Mouse (Mus musculus) midbrain, embryonic 11.5 days (tissue): ENCODE data around the gene Smg5. TPM values are rescaled to one million over a fixed set of nuclear protein-coding genes. Genes with fewer than 3 reads are reported as not detected.

Experiments used
- ATAC-seq: fragments of 200-750 bp; cut with Nextera tagmentation; 2 replicates; pipeline ENCODE4 v1.8.0; 2017; ENCODE audit warnings: moderate TSS enrichment, moderate library complexity; ENCODE audit not compliant: low FRiP score
- DNase-seq: peaks from one replicate; pipeline ENCODE4 v3.0.0; 2015; ENCODE audit warnings: low spot score; ENCODE audit errors: missing footprints
- H3K27ac ChIP-seq: fragments of 300-500 bp; sonication (generic); 2 replicates; pipeline ENCODE4 v1.5.1; 2014; ENCODE audit warnings: low read depth, low read length
- H3K27me3 ChIP-seq: fragments of 300-500 bp; sonication (generic); 2 replicates; pipeline ENCODE4 v1.6.1; 2014; ENCODE audit warnings: mild to moderate bottlenecking, low read length, moderate library complexity, mixed read lengths; ENCODE audit not compliant: control insufficient read depth, insufficient read depth
- H3K36me3 ChIP-seq: fragments of 300-500 bp; sonication (generic); 2 replicates; pipeline ENCODE4 v1.6.1; 2014; ENCODE audit warnings: mild to moderate bottlenecking, low read length, moderate library complexity, mixed read lengths; ENCODE audit not compliant: control insufficient read depth, insufficient read depth
- H3K4me1 ChIP-seq: fragments of 300-500 bp; sonication (generic); 2 replicates; pipeline ENCODE4 v1.6.1; 2014; ENCODE audit warnings: low read length; ENCODE audit not compliant: control insufficient read depth, insufficient read depth
- H3K4me2 ChIP-seq: fragments of 300-500 bp; sonication (generic); 2 replicates; pipeline ENCODE4 v1.6.1; 2014; ENCODE audit warnings: mild to moderate bottlenecking, moderate library complexity
- H3K4me3 ChIP-seq: fragments of 300-500 bp; sonication (generic); 2 replicates; pipeline ENCODE4 v1.5.1; 2014; ENCODE audit warnings: low read depth, low read length
- H3K9ac ChIP-seq: fragments of 300-500 bp; sonication (generic); 2 replicates; pipeline ENCODE4 v1.6.1; 2014; ENCODE audit warnings: low read length
- H3K9me3 ChIP-seq: fragments of 300-500 bp; sonication (generic); 2 replicates; pipeline ENCODE4 v1.6.1; 2016; ENCODE audit warnings: low read length; ENCODE audit not compliant: control insufficient read depth
- WGBS: fragments of 180-500 bp; shearing (Covaris S2); extraction: QIAGEN DNeasy Blood & Tissue Kit; methylation state at CpG from one replicate; pipeline ENCODE4 v1.1.7; 2014; 5-methylcytosine and 5-hydroxymethylcytosine counted together
- polyA plus RNA-seq: library from polyadenylated mRNA; unstranded; fragments of >200 nt; fragmentation: Nextera tagmentation; extraction: Ambion mirVana; gene quantifications from 2 replicates; pipeline ENCODE4 v1.2.1, GENCODE M21; 2014

Smg5 gene
- polyA plus RNA-seq, 1 experiment from 2014 or later, result 46.8 TPM

DNA sequence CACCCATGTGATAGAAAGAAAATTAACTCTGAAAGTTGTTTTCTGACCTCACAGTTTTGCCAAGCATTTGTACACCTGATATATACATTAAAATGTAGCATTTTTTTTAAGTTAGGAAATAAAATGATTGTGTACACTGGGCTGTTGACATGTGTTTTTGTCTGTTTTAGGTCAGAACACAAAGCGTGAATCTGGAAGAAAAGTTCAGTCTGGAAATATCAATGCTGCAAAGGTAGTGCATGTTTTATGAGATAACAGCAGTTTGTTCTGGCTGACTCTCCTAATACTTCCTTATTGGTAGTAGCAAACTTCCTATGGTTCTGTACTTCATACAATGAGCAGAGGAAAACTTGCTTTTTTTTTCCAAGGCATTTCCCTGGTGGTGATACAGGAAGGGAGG is 36.9 kb upstream of the Smg5 start:
- peaks cover 32% of the 10 kb centered on the region for H3K36me3 ChIP-seq
- peaks cover 14% of the 10 kb centered on the region for H3K4me1 ChIP-seq
- 93% methylated on average over 1 of the region's 1 CpGs for WGBS
- ATAC-seq, result no peak
- H3K4me2 ChIP-seq, result no peak overlapping the region
- no peak overlapping the region for H3K4me3 ChIP-seq
- no peak overlapping the region for H3K27ac ChIP-seq
- DNase-seq, result no peak
- no peaks in the 10 kb centered on the region for H3K9me3 ChIP-seq
- no peaks in the 10 kb centered on the region for H3K27me3 ChIP-seq
- H3K9ac ChIP-seq, result no peak overlapping the region

- H3K4me1 ChIP-seq, result peaks cover 7% of the 10 kb centered on the region
- H3K4me3 ChIP-seq, result peak within 1 kb of the TSS; percentile 71
- peaks cover 27% of the 10 kb centered on the region for H3K36me3 ChIP-seq
- peak within 1 kb of the TSS; percentile 78 for H3K9ac ChIP-seq
- no peaks in the 10 kb centered on the region for H3K9me3 ChIP-seq
- DNase-seq (peak; percentile 94), ATAC-seq (peak; percentile 82)
- no peak within 1 kb of the TSS for H3K27ac ChIP-seq
- H3K4me2 ChIP-seq, result peak within 1 kb of the TSS; percentile 85
- 3% methylated on average over 10 of the region's 10 CpGs for WGBS
- H3K27me3 ChIP-seq, result no peaks in the 10 kb centered on the region
Measured at GRCm38 (mm10) chr3:88324951-88325405, 11.1 kb upstream of the Smg5 start, which contains the start of gene Glmp. Glmp (plus strand) TSS chr3:88325023.

DNA sequence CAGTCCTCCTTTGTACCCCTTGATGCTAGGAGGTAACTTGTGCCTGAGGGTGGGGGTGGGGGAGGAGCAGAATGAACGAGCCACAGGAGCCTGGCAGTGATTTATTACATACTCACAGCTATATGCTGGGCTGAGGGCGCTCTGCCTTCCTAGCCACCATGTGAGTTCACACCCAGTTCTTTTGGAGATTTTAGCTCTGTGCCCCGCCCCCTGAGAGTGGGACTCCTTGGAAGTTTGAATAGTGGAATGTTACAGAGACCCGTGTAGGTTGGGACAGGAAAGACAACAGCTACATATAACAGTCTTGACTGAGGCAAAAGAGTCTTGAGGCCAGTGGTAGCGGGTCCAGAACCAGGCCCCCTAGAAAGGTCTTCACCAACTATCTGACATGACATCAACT is 7.1 kb upstream of the Smg5 start:
- ATAC-seq, result no peak

DNA sequence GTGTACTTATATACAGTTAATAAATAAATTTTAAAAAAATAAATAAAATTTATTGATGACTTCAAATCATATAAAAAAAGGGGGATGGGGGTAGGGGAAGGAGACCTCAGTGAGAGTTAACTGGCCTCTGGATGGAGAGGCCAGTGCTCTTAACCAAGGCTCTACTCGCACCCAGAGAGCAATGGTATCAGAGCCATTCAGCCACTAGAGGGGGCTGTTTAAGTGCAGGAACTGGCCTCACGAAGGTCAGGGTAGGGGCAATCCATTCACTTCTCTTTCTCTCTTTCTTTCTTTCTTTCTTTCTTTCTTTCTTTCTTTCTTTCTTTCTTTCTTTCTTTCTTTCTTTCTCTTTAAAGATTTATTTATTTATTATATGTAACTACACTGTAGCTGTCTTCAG is 4.8 kb upstream of the Smg5 start:
- Histone ChIP-seq H3K9ac (no peak overlapping the region), H3K4me1 (peaks cover 4% of the 10 kb centered on the region), H3K36me3 (no peaks in the 10 kb centered on the region; the same call in 1 of the 2 replicates), H3K4me2 (no peak overlapping the region), H3K27ac (no peak overlapping the region), H3K4me3 (no peak overlapping the region), H3K27me3 (no peaks in the 10 kb centered on the region), H3K9me3 (no peaks in the 10 kb centered on the region)
- no peak for ATAC-seq
- no peak for DNase-seq
- WGBS, result 25% methylated on average over 2 of the region's 2 CpGs

More for the DNA sequence above, 7.1 kb upstream of the Smg5 start:
- H3K27ac ChIP-seq, result no peak overlapping the region
- WGBS, result 88% methylated on average over 5 of the region's 5 CpGs
- no peaks in the 10 kb centered on the region for H3K9me3 ChIP-seq
- H3K4me1 ChIP-seq, result peaks cover 7% of the 10 kb centered on the region
- H3K4me3 ChIP-seq, result no peak overlapping the region
- no peak overlapping the region for H3K4me2 ChIP-seq
- DNase-seq, result no peak
- no peaks in the 10 kb centered on the region; the same call in 1 of the 2 replicates for H3K36me3 ChIP-seq
- H3K27me3 ChIP-seq, result no peaks in the 10 kb centered on the region
- no peak overlapping the region for H3K9ac ChIP-seq

DNA sequence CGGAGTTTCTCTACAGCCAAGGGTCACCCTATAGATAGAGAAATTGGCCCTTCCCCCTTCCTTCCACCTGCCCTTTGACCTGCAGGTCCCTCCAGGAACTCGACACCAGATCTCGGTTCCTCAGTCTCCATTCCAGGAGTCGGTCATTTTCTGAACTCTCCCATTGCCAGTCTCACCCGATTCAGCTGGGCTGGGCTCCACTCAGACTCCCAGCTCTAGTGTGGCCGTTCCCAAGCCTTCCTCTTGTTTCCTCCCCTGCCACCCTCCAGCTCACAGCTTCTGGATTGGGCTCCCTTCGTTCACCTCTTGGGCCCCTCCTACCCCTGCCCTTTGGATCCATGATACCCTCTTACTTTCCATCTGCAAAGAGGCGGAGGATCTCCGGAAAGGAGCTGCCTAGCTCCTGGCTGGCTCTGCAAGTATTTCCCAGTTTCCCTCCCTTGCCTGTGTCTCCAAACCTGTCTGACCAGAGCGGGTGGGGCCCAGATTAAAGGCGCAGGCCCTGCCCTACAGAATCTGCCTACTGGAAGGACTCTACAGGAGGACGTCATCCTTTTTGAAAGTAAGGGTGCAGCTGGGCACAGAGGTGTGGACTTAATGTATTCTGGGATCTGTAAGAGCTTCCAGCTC is 1.9 kb upstream of the Smg5 start:
- no peak overlapping the region for H3K9ac ChIP-seq
- no peak overlapping the region for H3K4me3 ChIP-seq
- no peak overlapping the region for H3K27ac ChIP-seq
- H3K9me3 ChIP-seq, result no peaks in the 10 kb centered on the region
- no peak for ATAC-seq
- no peak overlapping the region for H3K4me2 ChIP-seq
- H3K27me3 ChIP-seq, result no peaks in the 10 kb centered on the region
- WGBS, result 61% methylated on average over 12 of the region's 12 CpGs
- no peak for DNase-seq
- peaks cover 10% of the 10 kb centered on the region for H3K4me1 ChIP-seq
- H3K36me3 ChIP-seq, result no peaks in the 10 kb centered on the region; the same call in 1 of the 2 replicates

GRCm38 (mm10) chr3:88334902-88335435 is 1.1 kb upstream of the Smg5 start:
- H3K27me3 ChIP-seq, result no peaks in the 10 kb centered on the region
- H3K36me3 ChIP-seq, result no peaks in the 10 kb centered on the region
- H3K4me1 ChIP-seq, result peaks cover 10% of the 10 kb centered on the region
- peak overlapping the region; percentile 84 for H3K4me3 ChIP-seq
- H3K9ac ChIP-seq, result peak overlapping the region; percentile 97
- ATAC-seq (no peak), DNase-seq (no peak)
- H3K4me2 ChIP-seq, result peak overlapping the region; percentile 71
- 38% methylated on average over 3 of the region's 3 CpGs for WGBS
- no peak overlapping the region for H3K27ac ChIP-seq
- H3K9me3 ChIP-seq, result no peaks in the 10 kb centered on the region

DNA sequence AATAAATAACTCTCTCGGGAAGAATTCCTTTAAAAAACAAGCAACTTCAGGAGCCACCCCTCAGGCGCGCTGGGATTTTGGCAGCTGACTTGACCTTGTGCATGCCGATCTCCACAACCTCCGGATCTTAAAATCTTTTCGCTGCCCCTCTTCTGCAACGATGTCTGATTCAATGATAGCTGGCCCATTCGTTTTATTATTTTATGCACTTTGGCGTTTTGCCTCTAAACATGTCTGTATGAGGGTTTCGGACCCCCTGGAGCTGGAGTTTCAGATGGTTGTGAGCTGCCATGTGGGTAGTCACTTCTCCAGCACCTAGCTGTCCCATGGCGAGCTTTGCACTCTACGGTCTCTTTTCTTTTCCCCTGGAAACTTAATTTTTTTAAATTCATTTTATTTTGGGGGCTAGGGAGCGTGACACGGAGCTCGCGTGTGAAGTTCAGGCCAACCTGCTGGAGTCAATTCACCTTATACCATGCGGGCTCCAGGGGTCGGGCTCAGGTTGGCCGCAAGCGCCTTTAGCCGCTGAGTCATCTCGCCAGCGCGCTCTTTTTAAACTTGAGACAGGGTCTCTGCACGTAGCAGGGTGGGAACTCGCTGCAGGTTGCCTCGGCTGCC is 515 bp upstream of the Smg5 start:
- H3K9ac ChIP-seq, result peak overlapping the region; percentile 97
- H3K9me3 ChIP-seq, result no peaks in the 10 kb centered on the region
- ATAC-seq (peak; percentile 61), DNase-seq (peak; percentile 87)
- 1% methylated on average over 27 of the region's 27 CpGs for whole genome bisulfite sequencing
- H3K4me1 ChIP-seq, result peaks cover 10% of the 10 kb centered on the region
- H3K36me3 ChIP-seq, result no peaks in the 10 kb centered on the region
- peak overlapping the region; percentile 71 for H3K4me2 ChIP-seq
- peak overlapping the region; percentile 84 for H3K4me3 ChIP-seq
- no peaks in the 10 kb centered on the region for H3K27me3 ChIP-seq
- H3K27ac ChIP-seq, result peak overlapping the region; percentile 86

DNA sequence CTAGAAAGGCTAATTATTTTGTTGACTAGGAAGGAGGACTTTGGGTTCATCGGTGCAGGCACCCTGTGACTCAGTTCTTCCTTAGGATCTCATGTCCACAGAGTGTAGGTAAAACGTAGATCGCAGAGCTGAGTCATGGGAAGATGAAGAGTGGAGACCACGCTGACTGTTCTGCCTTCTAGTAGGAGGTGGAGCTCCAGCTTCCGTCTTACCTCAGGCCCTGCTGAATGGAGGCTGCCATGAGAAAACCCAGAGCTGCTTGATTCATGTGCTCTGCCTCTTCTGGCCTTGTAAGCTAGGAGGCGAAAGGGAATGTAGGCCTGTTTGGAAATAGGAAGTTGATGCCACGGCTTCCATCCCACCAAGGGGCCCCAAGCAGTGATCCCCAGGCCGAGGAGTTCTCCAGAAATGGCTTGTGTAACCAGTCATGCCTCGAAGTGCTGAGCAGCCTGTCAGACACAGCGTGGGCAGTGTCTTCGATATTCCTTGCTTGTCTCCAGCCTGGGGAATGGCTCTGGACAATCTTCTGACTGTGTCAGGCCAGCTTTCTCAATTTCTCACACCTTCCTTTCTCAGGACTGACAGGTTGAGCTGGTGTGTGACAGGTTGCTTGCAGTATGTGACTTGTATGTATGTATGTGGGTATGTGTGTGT is 1.4 kb downstream of the Smg5 start:
- peaks cover 4% of the 10 kb centered on the region for H3K36me3 ChIP-seq
- DNase-seq (no peak), ATAC-seq (no peak)
- H3K27ac ChIP-seq, result no peak overlapping the region
- H3K4me2 ChIP-seq, result peak overlapping the region; percentile 71; the same call in 1 of the 2 replicates
- H3K9me3 ChIP-seq, result no peaks in the 10 kb centered on the region
- H3K27me3 ChIP-seq, result no peaks in the 10 kb centered on the region
- no peak overlapping the region for H3K9ac ChIP-seq
- 93% methylated on average over 11 of the region's 11 CpGs for WGBS
- H3K4me1 ChIP-seq, result peaks cover 10% of the 10 kb centered on the region
- no peak overlapping the region for H3K4me3 ChIP-seq

- Histone ChIP-seq H3K4me3 (no peak overlapping the region), H3K27ac (no peak overlapping the region), H3K4me1 (peaks cover 10% of the 10 kb centered on the region), H3K4me2 (no peak overlapping the region), H3K27me3 (no peaks in the 10 kb centered on the region), H3K9ac (no peak overlapping the region), H3K9me3 (no peaks in the 10 kb centered on the region), H3K36me3 (peaks cover 12% of the 10 kb centered on the region)
- 94% methylated on average over 7 of the region's 7 CpGs for WGBS
- ATAC-seq (no peak), DNase-seq (no peak)
Measured at GRCm38 (mm10) chr3:88338316-88338715, 2.3 kb downstream of the Smg5 start.
